11 mouse cellular contexts compared by ENCODE assay signal in the genomic region with DNA sequence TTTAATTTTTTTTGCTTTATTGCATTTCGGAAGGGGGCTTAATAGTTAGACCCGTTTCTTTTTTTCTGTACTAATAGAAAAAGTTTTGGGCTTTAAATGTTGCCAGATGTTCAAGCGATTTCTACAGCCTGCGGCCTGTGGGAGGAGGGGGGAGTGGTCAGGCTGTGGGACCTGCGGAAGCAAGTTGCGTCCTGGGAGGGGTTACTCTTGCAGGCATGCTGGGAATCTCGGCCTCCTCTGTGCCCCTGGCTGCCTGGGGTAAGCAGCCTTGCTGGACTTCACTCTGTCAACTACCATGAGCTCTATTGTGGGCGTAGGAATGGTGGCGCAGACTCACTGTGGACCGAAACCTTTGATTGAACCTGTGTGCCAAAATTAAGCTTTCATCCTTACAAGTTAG. TPM values are rescaled to one million over a fixed set of nuclear protein-coding genes. Genes with fewer than 3 reads are reported as not detected.
A peak's percentile ranks its signal among the peaks of the same experiment; 100 is the strongest.
DNase-seq lines count a peak whose midpoint lies in the region; ATAC-seq lines count a peak whose summit lies in the region.
"Had no signal": no experiment of that assay in that cellular context is flagged by ENCODE, and none has a peak within 500 bp of the region (broad histone marks: within the 10 kb centered on the region; RNA-seq: fewer than 3 reads in every experiment).

No protein-coding gene starts in this region.

- H3K27ac ChIP-seq in forebrain, embryonic 11.5 days (ENCODE audit: low read depth, low read length): no peak overlapping the region
- no peak overlapping the region for H3K27ac ChIP-seq in forebrain, embryonic 15.5 days (replicated peaks)
- H3K27ac ChIP-seq: midbrain, embryonic 12.5 days had no signal

- WGBS in forebrain, embryonic 11.5 days: 59% methylated on average over 10 of the region's 10 CpGs
- 70% methylated on average over 10 of the region's 10 CpGs for WGBS in forebrain, embryonic 15.5 days

- no peak overlapping the region for H3K4me2 ChIP-seq in forebrain, embryonic 11.5 days (ENCODE audit: low read depth, low read length, severe bottlenecking)
- H3K4me2 ChIP-seq in forebrain, embryonic 15.5 days (replicated peaks): no peak overlapping the region
- H3K4me2 ChIP-seq: midbrain, embryonic 12.5 days had no signal

- H3K9me3 ChIP-seq in forebrain, embryonic 11.5 days (ENCODE audit: control insufficient read depth, low read length): no peaks in the 10 kb centered on the region
- no peaks in the 10 kb centered on the region for H3K9me3 ChIP-seq in forebrain, embryonic 15.5 days
- H3K9me3 ChIP-seq: midbrain, embryonic 12.5 days had no signal

- H3K27me3 ChIP-seq in forebrain, embryonic 11.5 days (ENCODE audit: control insufficient read depth, insufficient read depth, low read length): no peaks in the 10 kb centered on the region
- H3K27me3 ChIP-seq in forebrain, embryonic 15.5 days: no peaks in the 10 kb centered on the region
- H3K27me3 ChIP-seq: midbrain, embryonic 12.5 days had no signal

- DNase-seq in forebrain, embryonic 11.5 days (ENCODE audit: low spot score): peak; percentile 59
- peak; percentile 29 for DNase-seq in lung, postnatal 10 days
- no peak for DNase-seq in lung, postnatal 14 days
- peak; percentile 87 for DNase-seq in forelimb bud, embryonic 11.5 days (ENCODE audit: low read depth, low spot score)
- peak; percentile 62 for DNase-seq in mesoderm, embryonic 11.5 days (ENCODE audit: low read depth, low spot score)
- no peak for DNase-seq in spleen, adult 12 weeks (ENCODE audit: low spot score)
- DNase-seq in urinary bladder, postnatal 36 days (ENCODE audit: low spot score in 2 of 2): no peak
- DNase-seq: kidney, postnatal 36 days had no signal

- no peak overlapping the region for H3K9ac ChIP-seq in forebrain, embryonic 11.5 days (ENCODE audit: low read length)
- no peak overlapping the region for H3K9ac ChIP-seq in forebrain, embryonic 15.5 days (replicated peaks)
- H3K9ac ChIP-seq: midbrain, embryonic 12.5 days had no signal

- H3K4me1 ChIP-seq in forebrain, embryonic 11.5 days (replicated peaks; ENCODE audit: control insufficient read depth, insufficient read depth, low read length): 0 out of 2 replicates have a peak, but pooled peaks cover 2% of the 10 kb centered on the region
- H3K4me1 ChIP-seq in forebrain, embryonic 15.5 days: no peaks in the 10 kb centered on the region

- H3K36me3 ChIP-seq in forebrain, embryonic 11.5 days (ENCODE audit: control insufficient read depth, insufficient read depth, low read length): no peaks in the 10 kb centered on the region
- H3K36me3 ChIP-seq in forebrain, embryonic 15.5 days: no peaks in the 10 kb centered on the region
- H3K36me3 ChIP-seq: midbrain, embryonic 12.5 days had no signal

- no peak overlapping the region for H3K4me3 ChIP-seq in forebrain, embryonic 11.5 days (ENCODE audit: low read depth, low read length)
- no peak overlapping the region for H3K4me3 ChIP-seq in forebrain, embryonic 15.5 days
- H3K4me3 ChIP-seq: midbrain, embryonic 12.5 days had no signal

- ATAC-seq in forebrain, embryonic 11.5 days (replicated peaks; ENCODE audit: low FRiP score): no peak
- ATAC-seq in forebrain, embryonic 15.5 days (replicated peaks): no peak
- ATAC-seq: hindbrain, embryonic 16.5 days had no signal

RNA-seq across cellular contexts. Expression of a gene that starts 22.4 kb away (rescaled TPM):
- 43.5 and 46.4 TPM in 2 replicates for polyA plus RNA-seq in forebrain, embryonic 11.5 days (2014; fragmentation: Nextera tagmentation; extraction: Ambion mirVana)
- 20.7 and 21.8 TPM in 2 replicates for polyA plus RNA-seq in forebrain, embryonic 15.5 days (2015; fragmentation: Nextera tagmentation; extraction: Ambion mirVana)

Comparison
In these comparisons a context has a peak if more than half of its experiments do, and no peak if none do; other contexts are left out.
1. DNase-seq: peak in forebrain, embryonic 11.5 days (single experiment), lung, postnatal 10 days (single experiment), forelimb bud, embryonic 11.5 days (single experiment) and mesoderm, embryonic 11.5 days (single experiment); none in lung, postnatal 14 days (single experiment), spleen, adult 12 weeks (single experiment) and urinary bladder, postnatal 36 days (0 of 2).